Mouse (Mus musculus): ENCODE measurements around the gene Gm20388. TPM values are rescaled to one million over a fixed set of nuclear protein-coding genes. Genes with fewer than 3 reads are reported as not detected.

Gm20388 gene
- polyA plus RNA-seq, 1 experiment from 2014 or later: not detected

GRCm38 (mm10) chr8:122871663-122872062 is 2961.0 kb downstream of the Gm20388 start:
- Histone ChIP-seq H3K27ac (ENCODE audit: low read depth, low read length) (no peak overlapping the region), H3K27me3 (ENCODE audit: control insufficient read depth, insufficient read depth, low read length) (no peaks in the 10 kb centered on the region; the same call in 1 of the 2 replicates), H3K36me3 (ENCODE audit: control insufficient read depth, insufficient read depth, low read length) (no peaks in the 10 kb centered on the region), H3K9me3 (ENCODE audit: control insufficient read depth, low read length) (no peaks in the 10 kb centered on the region), H3K4me3 (ENCODE audit: low read length) (no peak overlapping the region), H3K4me2 (replicated peaks; ENCODE audit: low read depth, low read length) (no peak overlapping the region), H3K4me1 (ENCODE audit: control insufficient read depth, insufficient read depth, low read length) (no peaks in the 10 kb centered on the region), H3K9ac (ENCODE audit: low read depth, low read length) (no peak overlapping the region)
- WGBS: 74% methylated on average over 9 of the region's 9 CpGs
- ATAC-seq (ENCODE audit: low FRiP score, low TSS enrichment): no peak

- Histone ChIP-seq H3K4me3 (ENCODE audit: low read length) (no peak overlapping the region), H3K27ac (ENCODE audit: low read depth, low read length) (no peak overlapping the region), H3K9ac (ENCODE audit: low read depth, low read length) (no peak overlapping the region), H3K4me2 (replicated peaks; ENCODE audit: low read depth, low read length) (no peak overlapping the region), H3K27me3 (ENCODE audit: control insufficient read depth, insufficient read depth, low read length) (no peaks in the 10 kb centered on the region; the same call in 1 of the 2 replicates), H3K4me1 (ENCODE audit: control insufficient read depth, insufficient read depth, low read length) (no peaks in the 10 kb centered on the region), H3K36me3 (ENCODE audit: control insufficient read depth, insufficient read depth, low read length) (no peaks in the 10 kb centered on the region), H3K9me3 (ENCODE audit: control insufficient read depth, low read length) (no peaks in the 10 kb centered on the region)
- WGBS: 31% methylated on average over 6 of the region's 6 CpGs
- ATAC-seq (ENCODE audit: low FRiP score, low TSS enrichment): no peak
These were observed 2962.5 kb downstream of the Gm20388 start for GRCm38 (mm10) chr8:122873171-122873570.

- no peak for ATAC-seq (ENCODE audit: low FRiP score, low TSS enrichment)
- 55% methylated on average over 5 of the region's 5 CpGs for WGBS
- Histone ChIP-seq H3K27ac (ENCODE audit: low read depth, low read length) (no peak overlapping the region), H3K9ac (ENCODE audit: low read depth, low read length) (no peak overlapping the region), H3K9me3 (ENCODE audit: control insufficient read depth, low read length) (no peaks in the 10 kb centered on the region), H3K36me3 (ENCODE audit: control insufficient read depth, insufficient read depth, low read length) (no peaks in the 10 kb centered on the region), H3K4me3 (ENCODE audit: low read length) (no peak overlapping the region), H3K4me1 (ENCODE audit: control insufficient read depth, insufficient read depth, low read length) (no peaks in the 10 kb centered on the region), H3K27me3 (ENCODE audit: control insufficient read depth, insufficient read depth, low read length) (no peaks in the 10 kb centered on the region), H3K4me2 (replicated peaks; ENCODE audit: low read depth, low read length) (no peak overlapping the region)
These were observed 2964.5 kb downstream of the Gm20388 start for GRCm38 (mm10) chr8:122875186-122875585.

GRCm38 (mm10) chr8:122878231-122878630 is 2967.6 kb downstream of the Gm20388 start:
- 89% methylated on average over 3 of the region's 3 CpGs for WGBS
- ATAC-seq (ENCODE audit: low FRiP score, low TSS enrichment): no peak
- H3K4me3 ChIP-seq (ENCODE audit: low read length): no peak overlapping the region
- H3K9ac ChIP-seq (ENCODE audit: low read depth, low read length): no peak overlapping the region
- peaks cover 14% of the 10 kb centered on the region for H3K36me3 ChIP-seq (ENCODE audit: control insufficient read depth, insufficient read depth, low read length)
- no peaks in the 10 kb centered on the region for H3K4me1 ChIP-seq (ENCODE audit: control insufficient read depth, insufficient read depth, low read length)
- H3K9me3 ChIP-seq (ENCODE audit: control insufficient read depth, low read length): no peaks in the 10 kb centered on the region
- no peak overlapping the region for H3K4me2 ChIP-seq (replicated peaks; ENCODE audit: low read depth, low read length)
- H3K27ac ChIP-seq (ENCODE audit: low read depth, low read length): no peak overlapping the region
- H3K27me3 ChIP-seq (ENCODE audit: control insufficient read depth, insufficient read depth, low read length): no peaks in the 10 kb centered on the region

- 40% methylated on average over 3 of the region's 3 CpGs for WGBS
- Histone ChIP-seq H3K27me3 (ENCODE audit: control insufficient read depth, insufficient read depth, low read length) (no peaks in the 10 kb centered on the region), H3K4me2 (replicated peaks; ENCODE audit: low read depth, low read length) (no peak overlapping the region), H3K4me1 (ENCODE audit: control insufficient read depth, insufficient read depth, low read length) (no peaks in the 10 kb centered on the region), H3K27ac (ENCODE audit: low read depth, low read length) (no peak overlapping the region), H3K4me3 (ENCODE audit: low read length) (no peak overlapping the region), H3K9me3 (ENCODE audit: control insufficient read depth, low read length) (no peaks in the 10 kb centered on the region), H3K36me3 (ENCODE audit: control insufficient read depth, insufficient read depth, low read length) (peaks cover 31% of the 10 kb centered on the region), H3K9ac (ENCODE audit: low read depth, low read length) (no peak overlapping the region)
- no peak for ATAC-seq (ENCODE audit: low FRiP score, low TSS enrichment)
These were observed 2969.7 kb downstream of the Gm20388 start for GRCm38 (mm10) chr8:122880302-122880701.

GRCm38 (mm10) chr8:122883671-122884070 is 2973.0 kb downstream of the Gm20388 start:
- Histone ChIP-seq H3K27me3 (ENCODE audit: control insufficient read depth, insufficient read depth, low read length) (no peaks in the 10 kb centered on the region), H3K27ac (ENCODE audit: low read depth, low read length) (no peak overlapping the region), H3K9ac (ENCODE audit: low read depth, low read length) (no peak overlapping the region), H3K4me2 (replicated peaks; ENCODE audit: low read depth, low read length) (no peak overlapping the region), H3K4me1 (ENCODE audit: control insufficient read depth, insufficient read depth, low read length) (no peaks in the 10 kb centered on the region), H3K4me3 (ENCODE audit: low read length) (no peak overlapping the region), H3K9me3 (ENCODE audit: control insufficient read depth, low read length) (no peaks in the 10 kb centered on the region), H3K36me3 (ENCODE audit: control insufficient read depth, insufficient read depth, low read length) (peaks cover 65% of the 10 kb centered on the region)
- WGBS: 82% methylated on average over 10 of the region's 10 CpGs
- ATAC-seq (ENCODE audit: low FRiP score, low TSS enrichment): no peak

GRCm38 (mm10) chr8:122891440-122891839 is 2980.8 kb downstream of the Gm20388 start:
- no peak overlapping the region for H3K4me2 ChIP-seq (replicated peaks; ENCODE audit: low read depth, low read length)
- H3K9me3 ChIP-seq (ENCODE audit: control insufficient read depth, low read length): no peaks in the 10 kb centered on the region
- H3K36me3 ChIP-seq (ENCODE audit: control insufficient read depth, insufficient read depth, low read length): peaks cover 98% of the 10 kb centered on the region
- 85% methylated on average over 12 of the region's 12 CpGs for WGBS
- ATAC-seq (ENCODE audit: low FRiP score, low TSS enrichment): no peak
- H3K27me3 ChIP-seq (ENCODE audit: control insufficient read depth, insufficient read depth, low read length): no peaks in the 10 kb centered on the region
- no peak overlapping the region for H3K27ac ChIP-seq (ENCODE audit: low read depth, low read length)
- H3K4me1 ChIP-seq (ENCODE audit: control insufficient read depth, insufficient read depth, low read length): no peaks in the 10 kb centered on the region
- H3K4me3 ChIP-seq (ENCODE audit: low read length): no peak overlapping the region
- no peak overlapping the region for H3K9ac ChIP-seq (ENCODE audit: low read depth, low read length)

- WGBS: 89% methylated on average over 12 of the region's 12 CpGs
- H3K4me3 ChIP-seq (ENCODE audit: low read length): no peak overlapping the region
These were observed 2982.8 kb downstream of the Gm20388 start for GRCm38 (mm10) chr8:122893451-122893850.

GRCm38 (mm10) chr8:122896317-122896716 is 2985.7 kb downstream of the Gm20388 start:
- H3K4me2 ChIP-seq (replicated peaks; ENCODE audit: low read depth, low read length): no peak overlapping the region
- H3K4me1 ChIP-seq (ENCODE audit: control insufficient read depth, insufficient read depth, low read length): no peaks in the 10 kb centered on the region
- no peak overlapping the region for H3K4me3 ChIP-seq (ENCODE audit: low read length)
- H3K36me3 ChIP-seq (ENCODE audit: control insufficient read depth, insufficient read depth, low read length): peaks cover 89% of the 10 kb centered on the region
- H3K9me3 ChIP-seq (ENCODE audit: control insufficient read depth, low read length): no peaks in the 10 kb centered on the region
- WGBS: 91% methylated on average over 11 of the region's 11 CpGs
- ATAC-seq (ENCODE audit: low FRiP score, low TSS enrichment): no peak
- no peaks in the 10 kb centered on the region for H3K27me3 ChIP-seq (ENCODE audit: control insufficient read depth, insufficient read depth, low read length)
- H3K9ac ChIP-seq (ENCODE audit: low read depth, low read length): no peak overlapping the region
- H3K27ac ChIP-seq (ENCODE audit: low read depth, low read length): no peak overlapping the region

More at GRCm38 (mm10) chr8:122893451-122893850, 2982.8 kb downstream of the Gm20388 start:
- Histone ChIP-seq H3K36me3 (ENCODE audit: control insufficient read depth, insufficient read depth, low read length) (peaks cover 98% of the 10 kb centered on the region), H3K4me2 (replicated peaks; ENCODE audit: low read depth, low read length) (no peak overlapping the region), H3K27me3 (ENCODE audit: control insufficient read depth, insufficient read depth, low read length) (no peaks in the 10 kb centered on the region), H3K27ac (ENCODE audit: low read depth, low read length) (no peak overlapping the region), H3K4me1 (ENCODE audit: control insufficient read depth, insufficient read depth, low read length) (no peaks in the 10 kb centered on the region), H3K9me3 (ENCODE audit: control insufficient read depth, low read length) (no peaks in the 10 kb centered on the region), H3K9ac (ENCODE audit: low read depth, low read length) (no peak overlapping the region)
- ATAC-seq (ENCODE audit: low FRiP score, low TSS enrichment): no peak
